Mouse (Mus musculus): ENCODE measurements around the gene Gm20903.
"Not testable (repeated sequence)": the region's sequence is repeated elsewhere in the genome, so short reads cannot be mapped to it uniquely, and the experiment has no call there.

Gene Gm20903

DNA sequence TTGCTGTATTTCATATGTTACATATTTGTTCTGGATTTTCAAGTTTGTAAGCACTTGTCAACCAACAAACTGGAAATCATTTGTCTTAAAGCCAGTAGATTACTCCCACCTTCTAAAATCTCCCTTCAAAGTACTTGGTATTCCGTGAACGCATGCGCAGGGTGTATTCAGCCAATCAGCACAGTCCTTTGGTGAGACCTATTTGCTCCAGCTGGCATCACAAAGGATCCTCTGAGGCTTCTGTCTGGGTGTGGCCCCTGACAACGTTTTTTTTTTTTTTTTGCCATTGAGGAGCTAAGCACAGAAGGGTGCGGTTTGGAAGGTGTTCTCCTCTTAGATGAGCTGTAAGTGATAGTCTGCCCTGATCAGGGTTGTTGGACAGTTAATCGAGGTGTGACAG is at the start of gene Gm20903:
TSS of gene Gm20903 (plus strand) at position 301 of the 400 bp plus-strand sequence.
- in situ Hi-C loops (cut with MboI, MseI), result not testable (repeated sequence)

All from regulatory T cell (primary cell).